Mouse (Mus musculus) megakaryocyte, embryonic 14.5 days (primary cell): ENCODE measurements around the gene Selplg.

ENCODE experiments used
- FLI1 ChIP-seq: IDR thresholded peaks from 2 replicates; pipeline ENCODE4 v1.6.1; 2012; ENCODE audit warnings: low read length, inconsistent platforms, mixed read lengths
- GATA1 ChIP-seq: IDR thresholded peaks from 3 replicates; pipeline ENCODE4 v1.6.1; 2012; ENCODE audit warnings: mixed read lengths, low read length, inconsistent platforms, borderline replicate concordance

DNA sequence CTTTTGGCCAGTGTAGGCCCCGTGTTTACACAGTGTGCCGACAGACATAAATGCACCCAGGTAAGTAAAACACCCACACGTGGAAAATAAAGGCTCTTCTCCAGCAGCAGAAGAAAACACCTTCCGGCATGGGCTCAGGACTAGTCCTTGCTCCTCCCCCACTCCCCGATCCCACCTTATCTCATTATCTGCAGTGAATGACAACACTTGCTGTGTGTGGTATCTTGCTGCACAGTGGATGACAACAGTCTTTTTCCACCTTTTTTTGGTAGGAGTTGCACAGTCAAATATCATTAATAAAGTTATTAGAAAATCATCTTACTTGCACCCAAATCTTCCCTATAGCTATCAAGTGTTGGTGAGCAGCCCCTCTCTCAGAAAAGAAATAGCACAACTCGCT is 32.5 kb upstream of the Selplg start:
- no peak for TF ChIP-seq GATA1
- TF ChIP-seq FLI1: no peak
